Mouse (Mus musculus): ENCODE data around the gene S1pr1. TPM values are rescaled to one million over a fixed set of nuclear protein-coding genes. Genes with fewer than 3 reads are reported as not detected.

S1pr1 gene
- polyA plus RNA-seq, 1 experiment from 2014 or later, result 74.7 TPM

- Histone ChIP-seq H3K4me1 (ENCODE audit: control insufficient read depth in 2 of 2, insufficient read depth in 2 of 2, low read length in 2 of 2) (no peaks in the 10 kb centered on the region), H3K27me3 (ENCODE audit: control insufficient read depth, insufficient read depth, low read length) (no peaks in the 10 kb centered on the region), H3K9ac (ENCODE audit: low read length) (no peak overlapping the region), H3K9me3 (ENCODE audit: control insufficient read depth, low read length) (no peaks in the 10 kb centered on the region), H3K4me2 (ENCODE audit: low read length) (no peak overlapping the region), H3K4me3 (ENCODE audit: control insufficient read depth in 1 of 2, insufficient read depth in 1 of 2, low read depth in 1 of 2, low read length in 2 of 2) (no peak overlapping the region), H3K27ac (replicated peaks in 1 of 2; ENCODE audit: control insufficient read depth in 1 of 2, insufficient read depth in 1 of 2, low read depth in 2 of 2, low read length in 2 of 2) (no peak overlapping the region), H3K36me3 (ENCODE audit: control insufficient read depth, insufficient read depth, low read length) (no peaks in the 10 kb centered on the region)
- 79% methylated on average over 5 of the region's 5 CpGs for WGBS
- ATAC-seq (ENCODE audit: insufficient number of reproducible peaks, insufficient read depth, low FRiP score, low read depth), result no peak
These were observed 33.6 kb upstream of the S1pr1 start for GRCm38 (mm10) chr3:115748289-115748989.

- H3K36me3 ChIP-seq (ENCODE audit: control insufficient read depth, insufficient read depth, low read length), result no peaks in the 10 kb centered on the region
- no peaks in the 10 kb centered on the region for H3K27me3 ChIP-seq (ENCODE audit: control insufficient read depth, insufficient read depth, low read length)
- no peak overlapping the region for H3K9ac ChIP-seq (ENCODE audit: low read length)
- ATAC-seq (ENCODE audit: insufficient number of reproducible peaks, insufficient read depth, low FRiP score, low read depth), result no peak
- 80% methylated on average over 8 of the region's 8 CpGs for WGBS
- H3K4me2 ChIP-seq (ENCODE audit: low read length), result no peak overlapping the region
- H3K27ac ChIP-seq (replicated peaks in 1 of 2; ENCODE audit: control insufficient read depth in 1 of 2, insufficient read depth in 1 of 2, low read depth in 2 of 2, low read length in 2 of 2), result no peak overlapping the region
- H3K9me3 ChIP-seq (ENCODE audit: control insufficient read depth, low read length), result no peaks in the 10 kb centered on the region
- no peaks in the 10 kb centered on the region for H3K4me1 ChIP-seq (ENCODE audit: control insufficient read depth in 2 of 2, insufficient read depth in 2 of 2, low read length in 2 of 2)
- H3K4me3 ChIP-seq (ENCODE audit: control insufficient read depth in 1 of 2, insufficient read depth in 1 of 2, low read depth in 1 of 2, low read length in 2 of 2), result no peak overlapping the region
These were observed 31.6 kb upstream of the S1pr1 start for GRCm38 (mm10) chr3:115746511-115746910.

GRCm38 (mm10) chr3:115745088-115745487 is 30.2 kb upstream of the S1pr1 start:
- ATAC-seq (ENCODE audit: insufficient number of reproducible peaks, insufficient read depth, low FRiP score, low read depth), result no peak
- no peak overlapping the region for H3K4me3 ChIP-seq (ENCODE audit: control insufficient read depth in 1 of 2, insufficient read depth in 1 of 2, low read depth in 1 of 2, low read length in 2 of 2)
- no peaks in the 10 kb centered on the region for H3K36me3 ChIP-seq (ENCODE audit: control insufficient read depth, insufficient read depth, low read length)
- 89% methylated on average over 11 of the region's 11 CpGs for WGBS
- no peaks in the 10 kb centered on the region for H3K4me1 ChIP-seq (ENCODE audit: control insufficient read depth in 2 of 2, insufficient read depth in 2 of 2, low read length in 2 of 2)
- no peaks in the 10 kb centered on the region for H3K27me3 ChIP-seq (ENCODE audit: control insufficient read depth, insufficient read depth, low read length)
- no peak overlapping the region for H3K4me2 ChIP-seq (ENCODE audit: low read length)
- no peaks in the 10 kb centered on the region for H3K9me3 ChIP-seq (ENCODE audit: control insufficient read depth, low read length)
- no peak overlapping the region for H3K9ac ChIP-seq (ENCODE audit: low read length)
- H3K27ac ChIP-seq (replicated peaks in 1 of 2; ENCODE audit: control insufficient read depth in 1 of 2, insufficient read depth in 1 of 2, low read depth in 2 of 2, low read length in 2 of 2), result no peak overlapping the region

DNA sequence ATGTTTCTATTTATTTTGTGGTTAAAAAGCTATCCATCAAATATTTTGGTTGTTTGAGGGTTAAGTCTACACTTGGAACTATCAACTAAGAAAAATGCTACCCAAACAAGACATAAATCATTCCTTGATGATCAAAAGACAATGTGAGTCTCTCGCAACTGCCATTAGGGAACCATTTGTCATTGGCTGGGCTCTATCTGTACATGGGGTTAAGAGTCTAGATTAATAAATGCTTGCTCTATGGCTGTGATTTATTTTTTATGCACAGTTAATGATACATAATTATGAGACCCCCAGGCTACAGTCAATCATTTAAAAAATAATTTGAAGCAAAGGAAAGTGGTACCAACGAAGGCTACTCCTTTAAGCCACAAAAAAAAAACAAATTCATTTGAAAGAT is 23.7 kb upstream of the S1pr1 start:
- Histone ChIP-seq H3K9ac (ENCODE audit: low read length) (no peak overlapping the region), H3K4me2 (ENCODE audit: low read length) (no peak overlapping the region), H3K27ac (replicated peaks in 1 of 2; ENCODE audit: control insufficient read depth in 1 of 2, insufficient read depth in 1 of 2, low read depth in 2 of 2, low read length in 2 of 2) (peak overlapping the region; percentile 66 to 68; a peak in 3 of 4 replicates), H3K27me3 (ENCODE audit: control insufficient read depth, insufficient read depth, low read length) (no peaks in the 10 kb centered on the region), H3K4me1 (ENCODE audit: control insufficient read depth in 2 of 2, insufficient read depth in 2 of 2, low read length in 2 of 2) (peaks cover 7 to 21% of the 10 kb centered on the region in 2 experiments), H3K4me3 (ENCODE audit: control insufficient read depth in 1 of 2, insufficient read depth in 1 of 2, low read depth in 1 of 2, low read length in 2 of 2) (no peak overlapping the region), H3K36me3 (ENCODE audit: control insufficient read depth, insufficient read depth, low read length) (no peaks in the 10 kb centered on the region), H3K9me3 (ENCODE audit: control insufficient read depth, low read length) (no peaks in the 10 kb centered on the region)
- ATAC-seq (ENCODE audit: insufficient number of reproducible peaks, insufficient read depth, low FRiP score, low read depth), result no peak
- 59% methylated on average over 2 of the region's 2 CpGs for WGBS

DNA sequence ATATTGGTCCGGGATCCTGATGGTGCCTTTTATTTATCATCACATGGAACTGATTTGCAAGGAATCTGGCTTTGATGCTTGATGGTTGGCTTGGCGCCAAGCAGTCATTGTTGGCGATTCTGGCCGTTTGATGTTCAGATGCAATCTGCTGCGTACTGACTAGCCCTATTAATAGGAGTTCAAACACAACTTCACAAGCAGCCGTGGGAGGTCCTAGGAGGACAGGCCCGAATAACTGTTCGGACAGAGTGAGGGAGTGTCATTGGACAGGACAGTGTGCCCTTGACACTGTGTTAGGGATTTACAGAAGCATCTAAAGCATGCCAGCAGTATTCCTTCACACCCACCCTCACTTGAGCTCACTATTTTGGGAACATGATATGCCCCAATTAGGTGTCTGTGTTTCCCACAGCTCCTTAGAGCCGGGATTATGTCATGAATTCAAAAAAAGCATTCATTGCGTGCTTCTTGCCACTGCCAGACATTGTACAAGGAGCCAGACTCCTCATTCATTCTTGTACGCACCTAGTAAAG is 23.0 kb upstream of the S1pr1 start:
- peaks cover 7 to 21% of the 10 kb centered on the region in 2 experiments for H3K4me1 ChIP-seq (ENCODE audit: control insufficient read depth in 2 of 2, insufficient read depth in 2 of 2, low read length in 2 of 2)
- ATAC-seq (ENCODE audit: insufficient number of reproducible peaks, insufficient read depth, low FRiP score, low read depth), result peak; percentile 94
- H3K9me3 ChIP-seq (ENCODE audit: control insufficient read depth, low read length), result no peaks in the 10 kb centered on the region
- H3K4me3 ChIP-seq (ENCODE audit: control insufficient read depth in 1 of 2, insufficient read depth in 1 of 2, low read depth in 1 of 2, low read length in 2 of 2), result no peak overlapping the region
- no peaks in the 10 kb centered on the region for H3K36me3 ChIP-seq (ENCODE audit: control insufficient read depth, insufficient read depth, low read length)
- H3K27ac ChIP-seq (replicated peaks in 1 of 2; ENCODE audit: control insufficient read depth in 1 of 2, insufficient read depth in 1 of 2, low read depth in 2 of 2, low read length in 2 of 2), result peak overlapping the region; percentile 62 to 74
- no peaks in the 10 kb centered on the region for H3K27me3 ChIP-seq (ENCODE audit: control insufficient read depth, insufficient read depth, low read length)
- H3K4me2 ChIP-seq (ENCODE audit: low read length), result no peak overlapping the region; the same call in 1 of the 2 replicates
- WGBS, result 17% methylated on average over 11 of the region's 11 CpGs
- H3K9ac ChIP-seq (ENCODE audit: low read length), result no peak overlapping the region

- no peak overlapping the region for H3K4me3 ChIP-seq (ENCODE audit: control insufficient read depth in 1 of 2, insufficient read depth in 1 of 2, low read depth in 1 of 2, low read length in 2 of 2)
- peaks cover 7 to 21% of the 10 kb centered on the region in 2 experiments for H3K4me1 ChIP-seq (ENCODE audit: control insufficient read depth in 2 of 2, insufficient read depth in 2 of 2, low read length in 2 of 2)
- H3K36me3 ChIP-seq (ENCODE audit: control insufficient read depth, insufficient read depth, low read length), result no peaks in the 10 kb centered on the region
- H3K27ac ChIP-seq (replicated peaks in 1 of 2; ENCODE audit: control insufficient read depth in 1 of 2, insufficient read depth in 1 of 2, low read depth in 2 of 2, low read length in 2 of 2), result peak overlapping the region; percentile 7 to 56; a peak in 2 of 4 replicates
- no peaks in the 10 kb centered on the region for H3K9me3 ChIP-seq (ENCODE audit: control insufficient read depth, low read length)
- 19% methylated on average over 3 of the region's 3 CpGs for whole genome bisulfite sequencing
- H3K27me3 ChIP-seq (ENCODE audit: control insufficient read depth, insufficient read depth, low read length), result no peaks in the 10 kb centered on the region
- ATAC-seq (ENCODE audit: insufficient number of reproducible peaks, insufficient read depth, low FRiP score, low read depth), result no peak
- H3K9ac ChIP-seq (ENCODE audit: low read length), result no peak overlapping the region
- H3K4me2 ChIP-seq (ENCODE audit: low read length), result no peak overlapping the region
These were observed 20.7 kb upstream of the S1pr1 start for GRCm38 (mm10) chr3:115735540-115735939.

DNA sequence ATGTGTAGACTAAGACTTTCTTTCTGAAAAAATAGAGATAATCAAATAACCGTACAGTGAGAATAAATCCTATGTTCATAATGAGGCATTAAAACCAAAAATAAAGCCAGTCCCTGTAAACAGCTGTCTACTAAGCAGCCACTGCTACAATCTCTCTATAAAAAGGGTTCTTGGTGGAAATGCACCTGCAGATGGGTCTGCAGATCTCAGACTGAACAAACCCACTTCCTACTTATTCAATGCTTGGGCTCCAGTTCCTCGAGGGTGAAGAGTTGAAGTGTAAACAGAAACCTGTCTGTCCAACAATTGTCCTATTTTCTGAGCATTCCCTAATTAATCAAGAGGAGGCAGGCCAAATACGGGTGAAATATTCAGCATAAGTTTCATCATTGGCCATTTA is 20.0 kb upstream of the S1pr1 start:
- Histone ChIP-seq H3K4me1 (ENCODE audit: control insufficient read depth in 2 of 2, insufficient read depth in 2 of 2, low read length in 2 of 2) (peaks cover 7 to 21% of the 10 kb centered on the region in 2 experiments), H3K9ac (ENCODE audit: low read length) (no peak overlapping the region), H3K36me3 (ENCODE audit: control insufficient read depth, insufficient read depth, low read length) (no peaks in the 10 kb centered on the region), H3K9me3 (ENCODE audit: control insufficient read depth, low read length) (no peaks in the 10 kb centered on the region), H3K4me3 (ENCODE audit: control insufficient read depth in 1 of 2, insufficient read depth in 1 of 2, low read depth in 1 of 2, low read length in 2 of 2) (no peak overlapping the region), H3K27ac (replicated peaks in 1 of 2; ENCODE audit: control insufficient read depth in 1 of 2, insufficient read depth in 1 of 2, low read depth in 2 of 2, low read length in 2 of 2) (no peak overlapping the region), H3K4me2 (ENCODE audit: low read length) (no peak overlapping the region), H3K27me3 (ENCODE audit: control insufficient read depth, insufficient read depth, low read length) (no peaks in the 10 kb centered on the region)
- 87% methylated on average over 3 of the region's 3 CpGs for WGBS
- no peak for ATAC-seq (ENCODE audit: insufficient number of reproducible peaks, insufficient read depth, low FRiP score, low read depth)
